Mouse (Mus musculus) hindbrain, embryonic 11.5 days (tissue): ENCODE data around the gene Npas4. TPM values are rescaled to one million over a fixed set of nuclear protein-coding genes. Genes with fewer than 3 reads are reported as not detected.

Experiments
- ATAC-seq: fragments of 200-750 bp; cut with Nextera tagmentation; 2 replicates; pipeline ENCODE4 v1.8.0; 2017; ENCODE audit warnings: mild to moderate bottlenecking, moderate TSS enrichment, moderate library complexity; ENCODE audit not compliant: low FRiP score
- DNase-seq: peaks from one replicate; pipeline ENCODE4 v3.0.0-alpha.2; 2015; ENCODE audit warnings: low spot score
- H3K27ac ChIP-seq: fragments of 300-500 bp; sonication (generic); 2 replicates; pipeline ENCODE4 v1.5.1; 2014; ENCODE audit warnings: mild to moderate bottlenecking, low read depth, low read length
- H3K27me3 ChIP-seq: fragments of 300-500 bp; sonication (generic); 2 replicates; pipeline ENCODE4 v1.6.1; 2014; ENCODE audit warnings: mild to moderate bottlenecking, low read length, moderate library complexity, mixed read lengths; ENCODE audit not compliant: control insufficient read depth, insufficient read depth
- H3K36me3 ChIP-seq: fragments of 300-500 bp; sonication (generic); 2 replicates; pipeline ENCODE4 v1.6.1; 2014; ENCODE audit warnings: mild to moderate bottlenecking, low read length, moderate library complexity, mixed read lengths; ENCODE audit not compliant: control insufficient read depth, insufficient read depth
- H3K4me1 ChIP-seq: fragments of 300-500 bp; sonication (generic); replicated peaks from 2 replicates; pipeline ENCODE4 v1.6.1; 2014; ENCODE audit warnings: low read length, mixed read lengths; ENCODE audit not compliant: control insufficient read depth, insufficient read depth
- H3K4me2 ChIP-seq: fragments of 300-500 bp; sonication (generic); replicated peaks from 2 replicates; pipeline ENCODE4 v1.6.1; 2014; ENCODE audit warnings: mild to moderate bottlenecking, low read depth, low read length
- H3K4me3 ChIP-seq: fragments of 300-500 bp; sonication (generic); 2 replicates; pipeline ENCODE4 v1.5.1; 2014; ENCODE audit warnings: low read depth, low read length
- H3K9ac ChIP-seq: fragments of 300-500 bp; sonication (generic); 2 replicates; pipeline ENCODE4 v1.6.1; 2014; ENCODE audit warnings: low read depth, low read length
- H3K9me3 ChIP-seq: fragments of 300-500 bp; sonication (generic); 2 replicates; pipeline ENCODE4 v1.6.1; 2016; ENCODE audit warnings: low read length; ENCODE audit not compliant: control insufficient read depth
- WGBS: fragments of 180-500 bp; shearing (Covaris S2); extraction: QIAGEN DNeasy Blood & Tissue Kit; methylation state at CpG from one replicate; pipeline ENCODE4 v1.1.7; 2014; 5-methylcytosine and 5-hydroxymethylcytosine counted together
- polyA plus RNA-seq: library from polyadenylated mRNA; unstranded; fragments of >200 nt; fragmentation: Nextera tagmentation; extraction: Ambion mirVana; gene quantifications from 2 replicates; pipeline ENCODE4 v1.2.1, GENCODE M21; 2014

The Npas4 gene
- polyA plus RNA-seq, 1 experiment from 2014 or later, result 0.06 TPM

- Histone ChIP-seq H3K4me2 (no peak overlapping the region), H3K36me3 (no peaks in the 10 kb centered on the region), H3K27me3 (peaks cover 4% of the 10 kb centered on the region), H3K4me3 (no peak overlapping the region), H3K27ac (no peak overlapping the region), H3K9me3 (no peaks in the 10 kb centered on the region), H3K4me1 (no peaks in the 10 kb centered on the region; the same call in 1 of the 2 replicates), H3K9ac (no peak overlapping the region)
- ATAC-seq, result no peak
- no peak for DNase-seq
- WGBS, result 82% methylated on average over 2 of the region's 2 CpGs
Measured at GRCm38 (mm10) chr19:4936896-4937295, 53.2 kb downstream of the Npas4 start.

Other genes starting within 250 kb of the Npas4 start
- 146 and 154 TPM in 2 replicates for gene Rbm4b, start 233.8 kb downstream of the Npas4 start, polyA plus RNA-seq
- 107 and 117 TPM in 2 replicates for gene Rbm4, start 196.4 kb downstream of the Npas4 start, polyA plus RNA-seq
- 22.4 and 37.1 TPM in 2 replicates for gene Gm21992, start 178.7 kb downstream of the Npas4 start, polyA plus RNA-seq
- gene Rbm14, start 178.7 kb downstream of the Npas4 start, polyA plus RNA-seq, result 92.9 and 98.4 TPM in 2 replicates
- gene Ccs, start 151.0 kb downstream of the Npas4 start, polyA plus RNA-seq, result 39.1 and 43.7 TPM in 2 replicates
- 0.33 and 0.34 TPM in 2 replicates for gene Ccdc87, start 150.9 kb downstream of the Npas4 start, polyA plus RNA-seq
- 38.5 and 40.9 TPM in 2 replicates for gene Ctsf, start 135.2 kb downstream of the Npas4 start, polyA plus RNA-seq
- 1.4 and 3.2 TPM in 2 replicates for gene Actn3, start 112.4 kb downstream of the Npas4 start, polyA plus RNA-seq
- 14.1 and 16.3 TPM in 2 replicates for gene Zdhhc24, start 111.6 kb downstream of the Npas4 start, polyA plus RNA-seq
- gene Bbs1, start 83.7 kb downstream of the Npas4 start, polyA plus RNA-seq, result 8.1 and 11.6 TPM in 2 replicates
- 125 and 155 TPM in 2 replicates for gene Dpp3, start 62.0 kb downstream of the Npas4 start, polyA plus RNA-seq
- gene Peli3, start 47.2 kb downstream of the Npas4 start, polyA plus RNA-seq, result 1.7 and 3.0 TPM in 2 replicates
- gene Mrpl11, start 28.2 kb downstream of the Npas4 start, polyA plus RNA-seq, result 153 and 158 TPM in 2 replicates
- 3.8 and 4.1 TPM in 2 replicates for gene Slc29a2, start 33.5 kb upstream of the Npas4 start, polyA plus RNA-seq
- 35.4 and 45.2 TPM in 2 replicates for gene B4gat1, start 48.5 kb upstream of the Npas4 start, polyA plus RNA-seq
- gene AC124502.3, start 48.6 kb upstream of the Npas4 start, polyA plus RNA-seq, result 0.73 and 2.3 TPM in 2 replicates
- 62.0 and 66.1 TPM in 2 replicates for gene Brms1, start 51.0 kb upstream of the Npas4 start, polyA plus RNA-seq
- 0.80 and 1.7 TPM in 2 replicates for gene Rin1, start 60.2 kb upstream of the Npas4 start, polyA plus RNA-seq
- 26.8 and 27.9 TPM in 2 replicates for gene Cd248, start 77.8 kb upstream of the Npas4 start, polyA plus RNA-seq
- 1.6 and 1.8 TPM in 2 replicates for gene Tmem151a, start 95.2 kb upstream of the Npas4 start, polyA plus RNA-seq
- gene Yif1a, start 98.2 kb upstream of the Npas4 start, polyA plus RNA-seq, result 75.6 and 81.3 TPM in 2 replicates
- 126 and 128 TPM in 2 replicates for gene Cnih2, start 108.2 kb upstream of the Npas4 start, polyA plus RNA-seq
- 217 and 230 TPM in 2 replicates for gene Rab1b, start 116.8 kb upstream of the Npas4 start, polyA plus RNA-seq
- 34.6 and 36.5 TPM in 2 replicates for gene Klc2, start 128.2 kb upstream of the Npas4 start, polyA plus RNA-seq